Mouse (Mus musculus): ENCODE measurements around the gene Gmds. TPM values are rescaled to one million over a fixed set of nuclear protein-coding genes. Genes with fewer than 3 reads are reported as not detected.

Gene Gmds
- total and polyA plus RNA-seq, 2 experiments: 3.2 to 3.5 TPM

GRCm38 (mm10) chr13:32207172-32207908 is 131.2 kb downstream of the Gmds start:
- Histone ChIP-seq H3K79me2 (ENCODE audit: control insufficient read depth, insufficient read depth, low read length) (no peaks in the 10 kb centered on the region), H3K9ac (ENCODE audit: low read depth, low read length) (no peak overlapping the region), H3K4me3 (ENCODE audit: insufficient read depth, low read depth, low read length) (no peak overlapping the region), H3K27ac (replicated peaks; ENCODE audit: insufficient read depth, low read depth, low read length) (no peak overlapping the region), H3K27me3 (ENCODE audit: control insufficient read depth, insufficient read depth, low read length) (no peaks in the 10 kb centered on the region), H3K36me3 (ENCODE audit: control insufficient read depth, insufficient read depth, low read length) (no peaks in the 10 kb centered on the region), H3K4me1 (ENCODE audit: control insufficient read depth, insufficient read depth, low read length) (no peaks in the 10 kb centered on the region)
- TF ChIP-seq POLR2A (IDR thresholded peaks at IDR 0.05; ENCODE audit: extremely low read depth, insufficient read depth, low read length): no peak
- TF ChIP-seq CTCF (IDR thresholded peaks at IDR 0.05; ENCODE audit: low read depth, low read length): no peak
- WGBS: 89% methylated on average over 5 of the region's 5 CpGs
- no peak for DNase-seq (ENCODE audit: extremely low read depth, low read depth, low spot score)

- no peak overlapping the region for H3K4me3 ChIP-seq (ENCODE audit: insufficient read depth, low read depth, low read length)
- no peak for DNase-seq (ENCODE audit: extremely low read depth, low read depth, low spot score)
- H3K79me2 ChIP-seq (ENCODE audit: control insufficient read depth, insufficient read depth, low read length): no peaks in the 10 kb centered on the region
- no peaks in the 10 kb centered on the region for H3K27me3 ChIP-seq (ENCODE audit: control insufficient read depth, insufficient read depth, low read length)
- WGBS: 47% methylated on average over 3 of the region's 3 CpGs
- no peak overlapping the region for H3K27ac ChIP-seq (replicated peaks; ENCODE audit: insufficient read depth, low read depth, low read length)
- H3K9ac ChIP-seq (ENCODE audit: low read depth, low read length): no peak overlapping the region
- no peaks in the 10 kb centered on the region for H3K36me3 ChIP-seq (ENCODE audit: control insufficient read depth, insufficient read depth, low read length)
- no peak for TF ChIP-seq POLR2A (IDR thresholded peaks at IDR 0.05; ENCODE audit: extremely low read depth, insufficient read depth, low read length)
- TF ChIP-seq CTCF (IDR thresholded peaks at IDR 0.05; ENCODE audit: low read depth, low read length): no peak
- no peaks in the 10 kb centered on the region for H3K4me1 ChIP-seq (ENCODE audit: control insufficient read depth, insufficient read depth, low read length)
These were observed 158.6 kb downstream of the Gmds start for GRCm38 (mm10) chr13:32179906-32180305.

- H3K4me1 ChIP-seq (ENCODE audit: control insufficient read depth, insufficient read depth, low read length): no peaks in the 10 kb centered on the region
- H3K9ac ChIP-seq (ENCODE audit: low read depth, low read length): no peak overlapping the region
- no peaks in the 10 kb centered on the region for H3K27me3 ChIP-seq (ENCODE audit: control insufficient read depth, insufficient read depth, low read length)
- H3K36me3 ChIP-seq (ENCODE audit: control insufficient read depth, insufficient read depth, low read length): no peaks in the 10 kb centered on the region
- no peak for DNase-seq (ENCODE audit: extremely low read depth, low read depth, low spot score)
- no peak overlapping the region for H3K4me3 ChIP-seq (ENCODE audit: insufficient read depth, low read depth, low read length)
- no peak overlapping the region for H3K27ac ChIP-seq (replicated peaks; ENCODE audit: insufficient read depth, low read depth, low read length)
- 100% methylated on average over 1 of the region's 1 CpGs for WGBS
- TF ChIP-seq CTCF (IDR thresholded peaks at IDR 0.05; ENCODE audit: low read depth, low read length) (no peak), POLR2A (IDR thresholded peaks at IDR 0.05; ENCODE audit: extremely low read depth, insufficient read depth, low read length) (no peak)
- H3K79me2 ChIP-seq (ENCODE audit: control insufficient read depth, insufficient read depth, low read length): no peaks in the 10 kb centered on the region
These were observed 159.9 kb downstream of the Gmds start for GRCm38 (mm10) chr13:32178682-32179081.

- Histone ChIP-seq H3K27me3 (ENCODE audit: control insufficient read depth, insufficient read depth, low read length) (no peaks in the 10 kb centered on the region), H3K4me1 (ENCODE audit: control insufficient read depth, insufficient read depth, low read length) (no peaks in the 10 kb centered on the region), H3K36me3 (ENCODE audit: control insufficient read depth, insufficient read depth, low read length) (no peaks in the 10 kb centered on the region), H3K27ac (replicated peaks; ENCODE audit: insufficient read depth, low read depth, low read length) (no peak overlapping the region), H3K4me3 (ENCODE audit: insufficient read depth, low read depth, low read length) (no peak overlapping the region), H3K79me2 (ENCODE audit: control insufficient read depth, insufficient read depth, low read length) (no peaks in the 10 kb centered on the region), H3K9ac (ENCODE audit: low read depth, low read length) (no peak overlapping the region)
- DNase-seq (ENCODE audit: extremely low read depth, low read depth, low spot score): no peak
- WGBS: 92% methylated on average over 2 of the region's 2 CpGs
- TF ChIP-seq CTCF (IDR thresholded peaks at IDR 0.05; ENCODE audit: low read depth, low read length) (no peak), POLR2A (IDR thresholded peaks at IDR 0.05; ENCODE audit: extremely low read depth, insufficient read depth, low read length) (no peak)
These were observed 160.6 kb downstream of the Gmds start for GRCm38 (mm10) chr13:32177852-32178453.

- no peak for DNase-seq (ENCODE audit: extremely low read depth, low read depth, low spot score)
- Histone ChIP-seq H3K4me1 (ENCODE audit: control insufficient read depth, insufficient read depth, low read length) (no peaks in the 10 kb centered on the region), H3K27me3 (ENCODE audit: control insufficient read depth, insufficient read depth, low read length) (no peaks in the 10 kb centered on the region), H3K36me3 (ENCODE audit: control insufficient read depth, insufficient read depth, low read length) (no peaks in the 10 kb centered on the region), H3K9ac (ENCODE audit: low read depth, low read length) (no peak overlapping the region), H3K27ac (replicated peaks; ENCODE audit: insufficient read depth, low read depth, low read length) (no peak overlapping the region), H3K4me3 (ENCODE audit: insufficient read depth, low read depth, low read length) (no peak overlapping the region), H3K79me2 (ENCODE audit: control insufficient read depth, insufficient read depth, low read length) (no peaks in the 10 kb centered on the region)
- TF ChIP-seq CTCF (IDR thresholded peaks at IDR 0.05; ENCODE audit: low read depth, low read length): no peak
- no peak for TF ChIP-seq POLR2A (IDR thresholded peaks at IDR 0.05; ENCODE audit: extremely low read depth, insufficient read depth, low read length)
- 73% methylated on average over 2 of the region's 2 CpGs for WGBS
These were observed 163.5 kb downstream of the Gmds start for GRCm38 (mm10) chr13:32175028-32175427.

- Histone ChIP-seq H3K9ac (ENCODE audit: low read depth, low read length) (no peak overlapping the region), H3K79me2 (ENCODE audit: control insufficient read depth, insufficient read depth, low read length) (no peaks in the 10 kb centered on the region), H3K27me3 (ENCODE audit: control insufficient read depth, insufficient read depth, low read length) (no peaks in the 10 kb centered on the region), H3K4me3 (ENCODE audit: insufficient read depth, low read depth, low read length) (no peak overlapping the region), H3K4me1 (ENCODE audit: control insufficient read depth, insufficient read depth, low read length) (no peaks in the 10 kb centered on the region; the same call in 1 of the 2 replicates), H3K36me3 (ENCODE audit: control insufficient read depth, insufficient read depth, low read length) (no peaks in the 10 kb centered on the region), H3K27ac (replicated peaks; ENCODE audit: insufficient read depth, low read depth, low read length) (no peak overlapping the region)
- WGBS: 55% methylated on average over 5 of the region's 5 CpGs
- TF ChIP-seq POLR2A (IDR thresholded peaks at IDR 0.05; ENCODE audit: extremely low read depth, insufficient read depth, low read length) (no peak), CTCF (IDR thresholded peaks at IDR 0.05; ENCODE audit: low read depth, low read length) (no peak)
- DNase-seq (ENCODE audit: extremely low read depth, low read depth, low spot score): peak; percentile 25
These were observed 169.4 kb downstream of the Gmds start for GRCm38 (mm10) chr13:32169173-32169572.
